Mouse (Mus musculus) liver, embryonic 16.5 days (tissue): ENCODE data around the gene Babam2. TPM values are rescaled to one million over a fixed set of nuclear protein-coding genes. Genes with fewer than 3 reads are reported as not detected.

Experiments
- ATAC-seq: fragments of 200-750 bp; cut with Nextera tagmentation; 2 replicates; pipeline ENCODE4 v1.8.0; 2017; ENCODE audit warnings: low read depth, mild to moderate bottlenecking, moderate number of reproducible peaks, moderate library complexity
- H3K27ac ChIP-seq: fragments of 300-500 bp; sonication (generic); 2 replicates; pipeline ENCODE4 v1.5.1; 2014; ENCODE audit warnings: mild to moderate bottlenecking, low read length
- H3K27me3 ChIP-seq: fragments of 300-500 bp; sonication (generic); 2 replicates; pipeline ENCODE4 v1.6.1; 2014; ENCODE audit warnings: low read depth, low read length, mixed read lengths; ENCODE audit not compliant: control insufficient read depth, insufficient read depth
- H3K36me3 ChIP-seq: fragments of 300-500 bp; sonication (generic); 2 replicates; pipeline ENCODE4 v1.6.1; 2014; ENCODE audit warnings: mild to moderate bottlenecking; ENCODE audit not compliant: control insufficient read depth, insufficient read depth
- H3K4me1 ChIP-seq: fragments of 300-500 bp; sonication (generic); 2 replicates; pipeline ENCODE4 v1.6.1; 2014; ENCODE audit warnings: low read depth, low read length, mixed read lengths; ENCODE audit not compliant: control insufficient read depth
- H3K4me2 ChIP-seq: fragments of 300-500 bp; sonication (generic); 2 replicates; pipeline ENCODE4 v1.6.1; 2014; ENCODE audit warnings: low read depth, low read length, mixed read lengths
- H3K4me3 ChIP-seq: fragments of 300-500 bp; sonication (generic); 2 replicates; pipeline ENCODE4 v1.5.1; 2014; ENCODE audit warnings: low read depth, mild to moderate bottlenecking, low read length
- H3K9ac ChIP-seq: fragments of 300-500 bp; sonication (generic); 2 replicates; pipeline ENCODE4 v1.6.1; 2014; ENCODE audit warnings: low read depth, low read length
- H3K9me3 ChIP-seq: fragments of 300-500 bp; sonication (generic); replicated peaks from 2 replicates; pipeline ENCODE4 v1.6.1; 2016; ENCODE audit warnings: low read length; ENCODE audit not compliant: control insufficient read depth
- WGBS: fragments of 180-500 bp; shearing (Covaris S2); extraction: QIAGEN DNeasy Blood & Tissue Kit; methylation state at CpG from one replicate; pipeline ENCODE4 v1.1.7; 2014; ENCODE audit not compliant: insufficient replicate concordance; 5-methylcytosine and 5-hydroxymethylcytosine counted together
- polyA plus RNA-seq: library from polyadenylated mRNA; unstranded; fragments of >200 nt; fragmentation: Nextera tagmentation; extraction: Ambion mirVana; gene quantifications from 2 replicates; pipeline ENCODE4 v1.2.1, GENCODE M21; 2015

The Babam2 gene
- polyA plus RNA-seq, 1 experiment from 2014 or later = 32.4 TPM

DNA sequence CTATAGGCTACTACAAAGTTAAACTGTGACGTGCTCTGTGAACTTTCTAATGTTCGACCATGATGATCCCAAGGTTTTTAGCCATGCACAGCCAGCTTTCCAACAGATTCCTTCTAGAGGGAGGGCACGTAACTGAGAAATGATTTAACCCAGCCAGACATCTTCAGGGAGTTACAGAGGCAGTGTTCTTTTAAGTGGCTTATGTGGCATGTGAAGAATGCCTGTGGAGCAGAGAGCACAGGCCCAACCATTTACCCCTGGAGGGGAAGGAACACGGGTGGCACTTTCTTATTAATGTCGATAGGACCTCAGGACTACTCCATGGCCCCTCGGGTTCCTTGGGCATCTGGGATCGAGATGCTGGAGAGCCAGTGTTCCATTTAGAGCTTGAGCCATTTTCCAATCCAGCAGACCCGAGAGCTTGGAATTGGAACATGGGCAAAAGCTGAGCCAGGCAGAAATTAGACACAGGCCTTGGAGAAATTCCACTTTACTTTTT lies 233.7 kb downstream of the Babam2 start:
- no peak for ATAC-seq
- Histone ChIP-seq H3K4me3 (no peak overlapping the region), H3K4me1 (no peaks in the 10 kb centered on the region), H3K27ac (no peak overlapping the region), H3K27me3 (no peaks in the 10 kb centered on the region), H3K9ac (no peak overlapping the region), H3K4me2 (no peak overlapping the region), H3K36me3 (no peaks in the 10 kb centered on the region), H3K9me3 (no peaks in the 10 kb centered on the region)
- WGBS = 63% methylated on average over 8 of the region's 8 CpGs

DNA sequence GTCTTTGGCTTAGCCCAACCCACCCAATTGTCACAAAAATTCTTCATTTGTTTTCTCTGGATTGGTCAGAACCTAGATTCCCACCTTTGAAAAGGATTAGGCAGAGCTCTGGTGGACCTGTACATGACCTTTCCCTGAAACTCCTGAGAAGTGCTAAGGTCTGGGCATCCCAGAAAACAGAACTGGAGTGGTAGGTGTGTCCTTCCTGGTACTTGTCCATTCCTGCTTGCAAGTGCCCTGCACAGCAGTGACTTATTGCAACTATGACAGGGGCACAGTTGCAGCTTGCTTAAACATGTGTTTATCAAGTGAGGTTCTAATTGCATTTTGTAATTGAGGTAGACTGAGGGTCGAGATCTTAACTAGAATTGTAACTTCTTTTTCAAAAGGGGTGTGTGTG lies 234.2 kb downstream of the Babam2 start:
- Histone ChIP-seq H3K27ac (no peak overlapping the region), H3K4me2 (no peak overlapping the region), H3K27me3 (no peaks in the 10 kb centered on the region), H3K9me3 (no peaks in the 10 kb centered on the region), H3K36me3 (no peaks in the 10 kb centered on the region), H3K4me3 (no peak overlapping the region), H3K4me1 (no peaks in the 10 kb centered on the region), H3K9ac (no peak overlapping the region)
- ATAC-seq = no peak
- WGBS = 54% methylated on average over 1 of the region's 1 CpGs

DNA sequence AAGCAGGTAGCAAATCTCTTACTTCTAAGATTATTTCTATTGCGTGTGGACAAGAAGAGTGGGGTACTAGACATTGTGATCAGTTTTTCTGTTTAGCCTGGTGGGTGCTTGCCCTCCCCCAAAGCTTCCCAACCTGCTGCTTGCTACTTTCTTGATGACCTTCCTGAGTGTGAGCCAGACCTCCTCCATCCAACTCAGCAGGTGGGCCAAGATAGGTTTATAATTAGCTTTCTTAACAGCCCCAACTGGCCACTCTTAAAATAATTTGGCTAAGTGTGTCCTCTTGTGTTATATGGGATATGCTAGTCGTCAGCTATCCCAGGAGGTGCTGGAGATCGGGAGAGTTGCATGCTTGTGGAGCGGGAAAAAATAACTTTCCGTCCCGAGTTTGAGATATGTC lies 235.8 kb downstream of the Babam2 start:
- H3K4me1 ChIP-seq = no peaks in the 10 kb centered on the region
- H3K27me3 ChIP-seq = no peaks in the 10 kb centered on the region
- 78% methylated on average over 6 of the region's 6 CpGs for WGBS

DNA sequence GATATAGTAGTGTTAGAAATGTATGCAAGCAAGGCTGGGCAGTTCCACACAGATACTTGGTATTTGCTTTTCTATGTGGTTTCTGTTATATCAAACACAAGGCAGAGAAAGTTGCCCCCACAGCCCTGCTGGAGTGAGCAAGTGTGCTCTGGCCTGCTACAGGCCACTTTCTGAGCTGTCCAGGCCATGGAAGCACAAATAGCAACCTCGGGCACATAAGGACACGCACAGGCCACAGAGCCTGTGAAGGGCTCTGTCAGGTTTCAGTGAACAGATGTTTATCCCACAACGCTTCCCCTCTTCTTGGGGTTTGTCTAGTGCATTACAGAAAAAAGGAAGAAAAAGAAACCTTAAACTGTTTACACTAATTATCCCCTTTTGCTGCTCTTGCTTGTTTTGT lies 236.9 kb downstream of the Babam2 start:
- no peak for ATAC-seq
- WGBS = 45% methylated on average over 3 of the region's 3 CpGs
- H3K27me3 ChIP-seq = no peaks in the 10 kb centered on the region
- H3K9me3 ChIP-seq = no peaks in the 10 kb centered on the region
- H3K9ac ChIP-seq = no peak overlapping the region
- H3K36me3 ChIP-seq = no peaks in the 10 kb centered on the region
- no peaks in the 10 kb centered on the region for H3K4me1 ChIP-seq
- H3K27ac ChIP-seq = no peak overlapping the region
- H3K4me2 ChIP-seq = no peak overlapping the region
- no peak overlapping the region for H3K4me3 ChIP-seq

More for the DNA sequence above, 235.8 kb downstream of the Babam2 start:
- no peaks in the 10 kb centered on the region for H3K9me3 ChIP-seq
- no peak overlapping the region for H3K27ac ChIP-seq
- H3K4me2 ChIP-seq = no peak overlapping the region
- H3K4me3 ChIP-seq = no peak overlapping the region
- no peak overlapping the region for H3K9ac ChIP-seq
- ATAC-seq = no peak
- no peaks in the 10 kb centered on the region for H3K36me3 ChIP-seq

DNA sequence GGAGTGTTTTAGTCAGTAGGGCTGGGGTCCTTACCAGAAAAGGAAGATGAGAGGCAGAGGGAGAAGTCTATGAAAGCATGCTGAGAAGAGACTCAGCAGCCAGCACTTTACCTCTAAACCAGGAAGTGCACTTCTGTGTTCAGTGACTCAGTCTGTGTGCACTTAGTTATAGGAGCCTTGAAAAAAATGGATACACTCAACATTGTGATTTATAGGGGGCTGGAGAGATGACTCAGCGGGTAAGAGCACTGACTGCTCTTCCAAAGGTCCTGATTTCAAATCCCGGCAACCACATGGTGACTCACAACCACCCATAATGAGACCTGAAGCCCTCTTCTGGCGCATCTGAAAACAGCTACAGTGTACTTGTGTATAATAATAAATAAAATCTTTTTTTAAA lies 238.5 kb downstream of the Babam2 start:
- no peak for ATAC-seq
- Histone ChIP-seq H3K27me3 (no peaks in the 10 kb centered on the region), H3K27ac (no peak overlapping the region), H3K4me3 (no peak overlapping the region), H3K9ac (no peak overlapping the region), H3K4me2 (no peak overlapping the region), H3K4me1 (no peaks in the 10 kb centered on the region), H3K36me3 (no peaks in the 10 kb centered on the region), H3K9me3 (no peaks in the 10 kb centered on the region)
- WGBS = 79% methylated on average over 3 of the region's 3 CpGs

DNA sequence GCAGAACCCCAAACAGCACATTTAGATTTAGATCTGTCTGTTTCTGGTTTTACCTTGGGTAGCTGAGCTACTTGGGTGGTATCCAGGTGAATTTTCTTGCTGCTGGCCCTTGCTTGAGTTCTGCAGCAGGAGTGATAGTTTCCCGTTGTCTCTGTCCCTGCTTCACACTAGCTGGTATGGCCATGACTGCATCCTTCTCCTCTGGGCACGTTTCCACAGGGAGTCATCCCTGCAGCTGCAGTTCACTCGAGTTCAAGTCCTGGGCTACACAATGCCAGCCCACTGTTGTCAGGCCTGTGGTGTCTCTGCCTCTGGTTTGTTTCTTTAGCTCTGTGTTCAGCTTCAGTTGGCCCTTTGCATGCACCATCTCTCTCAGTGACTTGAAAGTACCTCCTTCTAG lies 239.0 kb downstream of the Babam2 start:
- Histone ChIP-seq H3K4me3 (no peak overlapping the region), H3K9ac (no peak overlapping the region), H3K4me1 (no peaks in the 10 kb centered on the region), H3K27ac (no peak overlapping the region), H3K4me2 (no peak overlapping the region), H3K9me3 (no peaks in the 10 kb centered on the region), H3K27me3 (no peaks in the 10 kb centered on the region), H3K36me3 (no peaks in the 10 kb centered on the region)
- WGBS = 49% methylated on average over 3 of the region's 3 CpGs
- ATAC-seq = no peak

DNA sequence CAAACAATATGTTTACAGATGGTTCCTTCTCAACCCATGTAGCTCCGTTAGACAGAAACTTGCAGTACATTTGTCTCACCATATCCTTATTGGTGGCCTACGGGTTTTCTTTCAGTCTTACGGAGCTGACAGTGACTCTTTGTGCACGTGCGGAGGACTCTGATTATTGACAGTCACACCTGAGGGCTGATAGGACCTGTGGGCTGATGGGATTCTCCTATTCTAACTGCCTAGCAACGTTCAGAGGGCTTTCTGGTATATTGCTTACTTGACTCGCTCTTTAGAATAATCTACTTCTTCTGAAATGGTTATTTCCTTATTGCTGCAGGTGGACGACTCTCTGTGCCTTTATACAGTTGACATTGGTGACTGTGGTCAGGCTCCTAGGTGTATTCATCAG lies 243.4 kb downstream of the Babam2 start:
- WGBS = 73% methylated on average over 8 of the region's 8 CpGs
- no peak for ATAC-seq
- no peaks in the 10 kb centered on the region for H3K4me1 ChIP-seq

DNA sequence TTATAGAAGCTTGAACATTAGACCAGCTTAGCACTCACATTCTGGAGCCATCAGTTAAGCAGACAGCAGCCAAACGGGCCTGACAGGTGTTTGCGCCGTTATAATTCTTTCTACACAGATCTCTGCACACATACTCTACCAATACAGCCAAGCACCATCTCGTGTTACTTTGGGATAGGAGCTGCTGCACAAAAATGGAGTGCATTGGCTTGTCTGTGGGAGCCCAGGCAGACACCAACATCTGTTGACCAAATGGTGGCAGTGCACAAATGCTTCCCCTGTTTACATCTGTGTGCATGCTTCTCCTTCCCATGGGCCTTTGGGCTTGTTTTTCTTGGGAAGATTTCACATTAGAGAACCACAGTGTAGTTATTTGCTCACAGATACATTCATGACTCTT lies 249.7 kb downstream of the Babam2 start:
- Histone ChIP-seq H3K4me3 (no peak overlapping the region), H3K36me3 (no peaks in the 10 kb centered on the region), H3K4me1 (no peaks in the 10 kb centered on the region), H3K9ac (no peak overlapping the region), H3K27ac (no peak overlapping the region), H3K9me3 (no peaks in the 10 kb centered on the region), H3K27me3 (no peaks in the 10 kb centered on the region), H3K4me2 (no peak overlapping the region)
- no peak for ATAC-seq
- WGBS = 66% methylated on average over 4 of the region's 4 CpGs

More for the DNA sequence above, 243.4 kb downstream of the Babam2 start:
- H3K4me2 ChIP-seq = no peak overlapping the region
- no peak overlapping the region for H3K4me3 ChIP-seq
- H3K36me3 ChIP-seq = no peaks in the 10 kb centered on the region
- H3K9me3 ChIP-seq = no peaks in the 10 kb centered on the region
- no peak overlapping the region for H3K27ac ChIP-seq
- H3K9ac ChIP-seq = no peak overlapping the region
- no peaks in the 10 kb centered on the region for H3K27me3 ChIP-seq

DNA sequence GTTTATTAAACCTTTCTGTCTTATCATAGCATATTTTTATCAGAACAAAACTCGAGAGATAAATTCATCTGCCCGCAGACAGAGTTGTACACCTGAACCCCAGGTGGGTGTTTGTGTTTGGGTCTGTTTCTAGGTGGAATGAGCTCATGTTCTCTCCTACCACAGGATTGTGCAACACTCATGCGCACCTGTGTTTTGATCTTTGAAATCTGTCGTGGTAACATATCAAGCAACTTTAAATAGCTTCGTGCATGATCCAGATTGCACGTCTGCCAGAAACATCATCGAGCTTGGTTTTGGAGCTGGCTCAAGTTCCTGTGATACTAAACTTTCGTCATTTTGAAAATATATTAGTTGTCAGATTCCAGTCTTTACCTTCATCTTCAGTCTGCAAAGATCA lies 251.9 kb downstream of the Babam2 start:
- no peak overlapping the region for H3K4me3 ChIP-seq
- no peaks in the 10 kb centered on the region for H3K27me3 ChIP-seq
- H3K27ac ChIP-seq = no peak overlapping the region
- no peaks in the 10 kb centered on the region for H3K36me3 ChIP-seq
- ATAC-seq = no peak
- no peak overlapping the region for H3K4me2 ChIP-seq
- 67% methylated on average over 8 of the region's 8 CpGs for WGBS
- no peaks in the 10 kb centered on the region for H3K4me1 ChIP-seq
- no peak overlapping the region for H3K9ac ChIP-seq
- H3K9me3 ChIP-seq = no peaks in the 10 kb centered on the region
